Mouse (Mus musculus): Measurements from ENCODE around the gene Smpdl3b.
"Not testable (repeated sequence)": the region's sequence is repeated elsewhere in the genome, so short reads cannot be mapped to it uniquely, and the experiment has no call there.

Smpdl3b gene

DNA sequence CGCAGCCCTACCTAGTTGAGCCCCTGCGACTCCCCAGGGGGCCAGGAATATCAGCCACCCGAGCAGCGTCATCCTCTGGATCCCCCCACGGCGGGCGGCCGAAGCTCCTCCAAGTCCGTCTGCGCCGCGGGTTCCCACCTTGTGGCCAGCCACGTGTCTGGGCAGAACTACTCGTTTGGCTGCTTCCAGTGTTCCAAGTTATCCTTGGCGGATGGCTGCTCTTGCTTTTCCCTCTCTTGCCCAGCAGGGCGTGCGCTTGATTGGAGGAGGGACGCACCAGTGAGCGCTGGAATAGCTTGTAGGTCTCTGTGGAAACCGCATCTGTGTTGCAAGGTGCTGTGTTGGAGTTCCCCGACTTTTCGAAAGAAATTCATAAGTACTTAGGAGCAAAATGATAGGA is at the start of gene Smpdl3b:
TSS of gene Smpdl3b (minus strand) at position 279 of the 400 bp plus-strand sequence.
- peak; percentile 62 for DNase-seq (ENCODE audit: low read depth, low spot score)

DNA sequence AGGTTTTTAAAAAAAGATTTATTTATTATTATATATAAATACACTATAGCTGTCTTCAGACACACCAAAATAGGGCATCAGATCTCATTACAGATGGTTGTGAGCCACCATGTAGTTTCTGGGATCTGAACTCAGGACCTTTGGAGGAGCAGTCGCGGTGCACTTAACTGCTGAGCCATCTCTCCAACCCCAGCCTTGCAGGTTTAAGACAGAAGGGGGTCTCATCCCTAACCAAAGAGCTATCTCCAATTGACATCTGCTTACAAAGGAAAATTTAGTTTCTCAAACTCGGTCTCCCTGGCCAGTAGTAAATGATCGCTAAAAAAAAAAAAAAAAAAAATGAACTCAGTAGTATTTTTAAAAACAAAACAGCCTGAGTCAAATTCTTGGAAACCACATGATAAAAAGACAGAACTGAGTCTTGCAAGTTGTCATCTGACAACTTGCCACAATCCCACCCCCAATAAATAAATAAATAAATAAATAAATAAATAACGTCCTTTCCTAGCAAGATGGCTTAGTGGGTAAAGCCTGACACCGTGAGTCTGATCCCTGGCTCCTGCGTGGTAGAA is 49.7 kb upstream of the Smpdl3b start:
- DNase-seq (ENCODE audit: low read depth, low spot score), result no peak

GRCm38 (mm10) chr4:132805599-132806197 is 48.6 kb upstream of the Smpdl3b start:
- no peak for DNase-seq (ENCODE audit: low read depth, low spot score)

GRCm38 (mm10) chr4:132805146-132805545 is 48.1 kb upstream of the Smpdl3b start:
- DNase-seq (ENCODE audit: low read depth, low spot score), result no peak

DNA sequence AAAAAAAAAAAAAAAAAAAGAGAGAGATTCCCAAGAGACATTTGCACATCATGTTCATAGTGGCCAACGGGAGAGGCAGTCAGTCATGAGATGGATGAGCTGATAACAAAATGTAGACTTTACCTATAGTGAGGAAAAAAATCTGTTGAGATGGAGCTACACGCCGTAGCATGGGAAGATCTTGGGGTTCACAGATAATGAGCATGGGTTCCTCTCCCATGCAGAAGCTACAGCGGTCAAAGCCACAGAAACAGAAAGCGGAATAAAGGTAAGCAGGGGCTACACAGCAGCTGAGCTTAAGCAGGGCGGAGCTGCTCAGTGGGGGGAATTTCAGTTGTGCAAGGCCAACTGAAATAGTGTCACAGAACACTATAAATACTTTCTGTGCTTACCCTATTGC is 47.3 kb upstream of the Smpdl3b start:
- no peak for DNase-seq (ENCODE audit: low read depth, low spot score)

GRCm38 (mm10) chr4:132803876-132804275 is 46.8 kb upstream of the Smpdl3b start:
- DNase-seq (ENCODE audit: low read depth, low spot score), result no peak

DNA sequence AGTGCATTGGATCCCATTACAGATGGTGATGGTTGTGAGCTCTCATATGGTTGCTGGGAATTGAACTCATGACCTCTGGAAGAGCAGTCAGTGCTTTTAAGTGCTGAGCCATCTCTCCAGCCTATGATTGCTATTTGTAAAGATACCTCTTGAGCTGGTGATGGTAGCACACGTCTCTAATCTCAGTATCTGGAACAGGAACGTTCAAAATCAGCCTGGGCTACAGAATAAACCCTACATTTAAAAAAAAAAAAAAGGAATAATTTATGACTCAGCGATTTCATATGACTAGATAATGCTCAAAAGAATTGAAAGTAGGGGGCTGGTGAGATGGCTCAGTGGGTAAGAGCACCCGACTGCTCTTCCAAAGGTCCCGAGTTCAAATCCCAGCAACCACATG is 46.2 kb upstream of the Smpdl3b start:
- DNase-seq (ENCODE audit: low read depth, low spot score), result no peak

GRCm38 (mm10) chr4:132802171-132802637 is 45.2 kb upstream of the Smpdl3b start:
- DNase-seq (ENCODE audit: low read depth, low spot score), result no peak

DNA sequence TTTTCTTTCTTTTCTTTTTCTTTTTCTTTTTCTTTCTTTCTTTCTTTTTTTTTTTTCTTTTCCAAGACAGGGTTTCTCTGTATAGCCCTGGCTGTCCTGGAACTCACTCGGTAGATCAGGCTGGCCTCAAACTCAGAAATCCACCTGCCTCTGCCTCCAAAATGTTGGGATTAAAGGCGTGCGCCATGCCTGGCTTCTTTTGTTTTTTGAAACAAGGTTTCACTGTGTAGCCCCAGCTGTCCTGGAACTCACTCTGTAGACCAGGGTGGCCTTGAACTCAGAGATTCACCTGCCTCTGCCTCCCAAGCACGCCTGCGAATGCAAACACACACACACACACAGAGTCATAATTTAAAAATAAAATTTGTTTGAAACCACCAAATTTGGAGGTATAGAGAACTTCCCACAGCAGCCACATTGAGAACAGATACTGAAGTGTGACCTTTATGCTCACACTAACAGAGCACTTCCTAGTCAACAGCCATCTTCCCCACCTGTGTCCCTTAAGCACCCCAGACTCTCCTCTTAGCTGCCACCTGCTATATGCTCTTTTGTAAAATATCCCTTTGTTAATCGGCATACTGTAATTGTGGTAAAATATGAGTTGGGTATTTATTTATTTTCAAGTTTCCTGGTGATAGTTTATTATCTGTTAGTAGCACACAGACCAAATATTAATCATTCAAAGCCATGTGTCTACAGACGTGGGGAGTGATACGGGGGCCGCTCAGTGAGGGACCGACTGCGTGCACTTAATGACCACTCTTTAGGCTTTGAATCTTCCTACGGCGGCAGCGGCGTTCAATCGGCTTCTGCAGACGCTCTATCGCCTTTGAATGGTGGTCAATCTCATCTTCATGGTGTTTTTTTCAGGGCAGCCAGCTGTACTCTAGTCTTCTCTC is 44.4 kb upstream of the Smpdl3b start:
- no peak for DNase-seq (ENCODE audit: low read depth, low spot score)

GRCm38 (mm10) chr4:132799845-132800244 is 42.8 kb upstream of the Smpdl3b start:
- no peak for DNase-seq (ENCODE audit: low read depth, low spot score)

DNA sequence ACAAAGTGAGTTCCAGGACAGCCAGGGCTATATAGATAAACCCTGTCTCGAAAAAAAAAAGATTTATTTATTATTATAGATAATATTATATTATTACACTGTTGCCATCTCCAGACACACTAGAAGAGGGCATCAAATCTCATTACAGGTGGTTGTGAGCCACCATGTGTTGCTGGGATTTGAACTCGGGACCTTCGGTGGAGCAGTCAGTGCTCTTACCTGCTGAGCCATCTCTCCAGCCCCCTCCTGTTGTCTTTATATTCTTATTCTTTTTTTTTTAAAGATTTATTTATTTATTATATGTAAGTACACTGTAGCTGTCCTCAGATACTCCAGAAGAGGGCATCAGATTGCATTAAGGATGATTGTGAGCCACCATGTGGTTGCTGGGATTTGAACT is 41.6 kb upstream of the Smpdl3b start:
- DNase-seq (ENCODE audit: low read depth, low spot score), result not testable (repeated sequence)

- no peak for DNase-seq (ENCODE audit: low read depth, low spot score)
Measured at GRCm38 (mm10) chr4:132798028-132798427, 41.0 kb upstream of the Smpdl3b start.

- no peak for DNase-seq (ENCODE audit: low read depth, low spot score)
Measured at GRCm38 (mm10) chr4:132797461-132797860, 40.4 kb upstream of the Smpdl3b start.

- peak; percentile 46 for DNase-seq (ENCODE audit: low read depth, low spot score)
Measured at GRCm38 (mm10) chr4:132796196-132796886, 39.3 kb upstream of the Smpdl3b start, which contains the start of gene Themis2. Themis2 (minus strand) TSS chr4:132796387.

DNA sequence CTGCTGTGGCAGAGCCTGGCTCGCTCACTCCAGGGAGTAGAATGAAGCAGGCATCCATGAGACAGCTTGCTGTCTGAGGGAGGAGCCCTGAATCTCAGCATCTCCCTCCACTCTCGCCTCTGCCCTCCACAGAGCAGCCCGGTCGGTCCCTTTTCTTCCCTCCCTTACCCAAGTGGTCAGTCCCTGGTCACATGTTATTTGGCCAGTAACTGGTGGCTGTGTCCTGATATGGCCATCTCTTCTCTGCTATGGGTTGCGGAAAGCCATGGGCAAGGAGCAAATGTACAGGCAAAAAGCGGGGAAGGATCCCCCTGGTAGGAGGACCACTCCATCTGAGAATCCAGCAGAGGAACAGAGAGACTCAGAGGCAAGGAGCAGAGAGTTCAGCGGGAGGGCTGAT is 38.1 kb upstream of the Smpdl3b start:
- no peak for DNase-seq (ENCODE audit: low read depth, low spot score)

DNA sequence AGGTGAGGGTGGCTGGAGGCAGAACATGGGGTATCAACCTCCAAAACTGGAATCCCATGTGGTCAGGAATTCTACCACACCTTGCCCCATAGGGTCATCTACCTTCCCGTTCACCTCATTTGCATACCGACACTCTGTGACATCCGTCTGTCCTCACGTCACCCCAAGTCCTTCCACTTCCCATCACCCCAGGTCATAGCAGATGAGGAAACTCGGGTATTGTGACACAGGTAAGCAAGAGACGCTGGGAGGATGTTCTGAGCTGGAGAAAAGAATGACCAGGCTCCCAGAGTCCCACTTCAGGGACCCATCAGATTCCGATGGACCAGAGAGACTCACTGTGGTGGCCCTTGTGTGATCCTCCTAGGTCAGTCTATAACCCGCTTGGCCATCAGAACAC is 37.7 kb upstream of the Smpdl3b start:
- DNase-seq (ENCODE audit: low read depth, low spot score), result no peak

DNA sequence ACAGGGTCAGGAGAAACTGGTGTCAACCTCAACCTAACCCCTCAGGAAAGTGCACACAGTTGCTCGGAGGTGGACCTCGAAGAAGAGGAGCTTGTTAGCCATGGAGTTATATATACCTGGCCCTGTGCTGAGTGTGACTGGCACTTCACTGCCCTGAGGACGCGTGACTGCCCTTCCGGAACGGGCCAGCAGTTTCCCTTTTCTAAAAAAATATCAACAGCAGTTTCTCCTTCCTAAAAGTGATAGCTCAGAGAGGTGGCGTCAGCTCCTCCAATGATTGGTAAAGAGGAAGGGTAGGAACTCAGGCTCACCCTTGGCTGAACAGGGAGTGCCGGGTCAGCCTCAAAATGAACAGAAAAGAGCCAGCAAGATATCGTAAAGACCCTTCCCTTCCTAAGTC is 37.0 kb upstream of the Smpdl3b start:
- no peak for DNase-seq (ENCODE audit: low read depth, low spot score)

- DNase-seq (ENCODE audit: low read depth, low spot score), result not testable (repeated sequence)
Measured at GRCm38 (mm10) chr4:132793322-132794004, 36.4 kb upstream of the Smpdl3b start.

GRCm38 (mm10) chr4:132789731-132790130 is 32.7 kb upstream of the Smpdl3b start:
- no peak for DNase-seq (ENCODE audit: low read depth, low spot score)

DNA sequence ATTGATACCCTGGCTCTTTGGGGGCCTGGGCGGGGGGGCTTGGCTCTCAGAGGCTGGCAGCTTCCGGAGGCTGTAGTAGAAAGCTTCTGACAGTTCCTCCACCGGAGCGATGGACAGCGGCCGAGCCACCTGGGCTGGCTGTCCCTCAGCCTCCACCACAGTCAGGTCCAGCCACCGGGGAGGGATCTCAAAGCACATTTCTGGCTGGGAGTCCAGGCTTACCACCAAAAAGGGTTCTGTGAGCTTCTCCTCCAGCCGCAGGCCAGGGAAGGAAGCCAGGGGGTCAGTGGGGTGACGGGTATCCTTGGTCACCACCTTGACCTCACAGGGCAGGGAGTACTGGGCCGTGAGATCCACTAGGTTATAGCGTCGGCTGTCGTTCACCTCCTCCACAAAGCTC is 28.2 kb upstream of the Smpdl3b start:
- DNase-seq (ENCODE audit: low read depth, low spot score), result no peak

GRCm38 (mm10) chr4:132783732-132784131 is 26.7 kb upstream of the Smpdl3b start:
- no peak for DNase-seq (ENCODE audit: low read depth, low spot score)
